Mouse (Mus musculus) T-helper 2 cell (primary cell): ENCODE measurements at regions not wholly inside any gene's neighbourhood (a gene's known extent, or its start where the extent isn't known, plus 50 kb on each side); places are given as distances from the start of the nearest gene placed in this dataset.

Source experiments
- in situ Hi-C: fragments of 300-600 bp; cut with MboI, MseI; formaldehyde crosslinking; loops from one replicate; pipeline ENCODE4 v1.15.1; 2025; ENCODE audit warnings: high pct_unique_total_duplicates

- in situ Hi-C loops: no loop called here
Observed at GRCm38 (mm10) chr13:10741391-10741790, 380.7 kb upstream of the Chrm3 start.

GRCm38 (mm10) chr13:10725745-10726171 is 365.1 kb upstream of the Chrm3 start:
- in situ Hi-C loops: no loop called here

- in situ Hi-C loops: no loop called here
Observed at GRCm38 (mm10) chr13:10725335-10725734, 364.7 kb upstream of the Chrm3 start.

GRCm38 (mm10) chr13:10720639-10721038 is 360.0 kb upstream of the Chrm3 start:
- in situ Hi-C loops: no loop called here

GRCm38 (mm10) chr13:10711451-10711850 is 350.8 kb upstream of the Chrm3 start:
- in situ Hi-C loops: no loop called here

- in situ Hi-C loops: no loop called here
Observed at GRCm38 (mm10) chr13:10710909-10711308, 350.3 kb upstream of the Chrm3 start.

GRCm38 (mm10) chr13:10697146-10697545 is 336.5 kb upstream of the Chrm3 start:
- in situ Hi-C loops: no loop called here

GRCm38 (mm10) chr13:10696181-10696977 is 335.7 kb upstream of the Chrm3 start:
- in situ Hi-C loops: no loop called here

GRCm38 (mm10) chr13:10691307-10691706 is 330.7 kb upstream of the Chrm3 start:
- in situ Hi-C loops: no loop called here

GRCm38 (mm10) chr13:10687379-10687778 is 326.7 kb upstream of the Chrm3 start:
- in situ Hi-C loops: no loop called here

GRCm38 (mm10) chr13:10654086-10654422 is 293.4 kb upstream of the Chrm3 start:
- in situ Hi-C loops: loop anchor here (10.0 kb wide), 1 partner anchor 1421 kb away; no protein-coding TSS in a partner anchor

- in situ Hi-C loops: loop anchor here (10.0 kb wide), 1 partner anchor 1421 kb away; no protein-coding TSS in a partner anchor
Observed at GRCm38 (mm10) chr13:10653376-10654085, 292.9 kb upstream of the Chrm3 start.

- in situ Hi-C loops: no loop called here
Observed at GRCm38 (mm10) chr13:10636859-10637258, 276.2 kb upstream of the Chrm3 start.

GRCm38 (mm10) chr13:10630467-10630866 is 269.8 kb upstream of the Chrm3 start:
- in situ Hi-C loops: no loop called here

- in situ Hi-C loops: no loop called here
Observed at GRCm38 (mm10) chr13:10619661-10620060, 259.0 kb upstream of the Chrm3 start.

GRCm38 (mm10) chr13:10618421-10618954 is 257.8 kb upstream of the Chrm3 start:
- in situ Hi-C loops: no loop called here

- in situ Hi-C loops: no loop called here
Observed at GRCm38 (mm10) chr13:10574951-10575350, 214.3 kb upstream of the Chrm3 start.

GRCm38 (mm10) chr13:10566825-10567224 is 206.2 kb upstream of the Chrm3 start:
- in situ Hi-C loops: no loop called here

- in situ Hi-C loops: no loop called here
Observed at GRCm38 (mm10) chr13:10557559-10557958, 196.9 kb upstream of the Chrm3 start.

GRCm38 (mm10) chr13:10554595-10554994 is 193.9 kb upstream of the Chrm3 start:
- in situ Hi-C loops: no loop called here

- in situ Hi-C loops: loop anchor here (25.0 kb wide), 1 partner anchor 655 kb away; no protein-coding TSS in a partner anchor
Observed at GRCm38 (mm10) chr13:10542723-10543122, 182.1 kb upstream of the Chrm3 start.

- in situ Hi-C loops: loop anchor here (25.0 kb wide), 1 partner anchor 653 kb away; no protein-coding TSS in a partner anchor
Observed at GRCm38 (mm10) chr13:10540197-10540940, 179.7 kb upstream of the Chrm3 start.
